Mouse (Mus musculus) Patski (cell line): ENCODE measurements at regions not wholly inside any gene's neighbourhood (a gene's known extent, or its start where the extent isn't known, plus 50 kb on each side); places are given as distances from the start of the nearest gene placed in this dataset.

Experiments
- ATAC-seq: fragments of 100-300 bp; one replicate; pipeline ENCODE4 v1.8.0; 2021
- CTCF ChIA-PET: fragments of 350-600 bp; sonication (Branson Sonifier 250); formaldehyde crosslinking; loops from one replicate; lab custom pipeline; 2022; ENCODE audit warnings: inconsistent platforms; lab: Charles Lee
- POLR2A ChIA-PET: fragments of 350-600 bp; sonication (Branson Sonifier 250); formaldehyde crosslinking; loops from one replicate; lab custom pipeline; 2022; ENCODE audit warnings: antibody characterized with exemption, inconsistent platforms; lab: Charles Lee
- DNase-seq: peaks from one replicate; pipeline ENCODE4 v3.0.0-alpha.2; 2011; ENCODE audit warnings: low read depth, low spot score
- H3K27me3 ChIP-seq: fragments of 371-371 bp; one replicate; pipeline ENCODE4 v1.5.1; 2021
- CTCF ChIP-seq: fragments of 100-300 bp; IDR thresholded peaks from one replicate; pipeline ENCODE4 v1.5.1; 2021
- in situ Hi-C: fragments of 300-500 bp; cut with MboI; formaldehyde crosslinking; loops from 3 replicates; pipeline ENCODE4 v1.11.1; 2018; ENCODE audit warnings: low pct_unique_long_range_greater_than_20kb, mixed read lengths

- in situ Hi-C loops = no loop called here
- POLR2A ChIA-PET = no interaction called here
Measured at GRCm38 (mm10) chr7:116679195-116679594, 175.0 kb downstream of the Nucb2 start.

GRCm38 (mm10) chr7:116680523-116680922 lies 176.4 kb downstream of the Nucb2 start:
- no peak for ATAC-seq
- POLR2A ChIA-PET = no interaction called here
- TF ChIP-seq CTCF = no peak
- no peak for DNase-seq
- H3K27me3 ChIP-seq = no peaks in the 10 kb centered on the region
- CTCF ChIA-PET = no interaction called here
- in situ Hi-C loops = no loop called here

More at GRCm38 (mm10) chr7:116679195-116679594, 175.0 kb downstream of the Nucb2 start:
- CTCF ChIA-PET = no interaction called here
- TF ChIP-seq CTCF = no peak
- no peak for DNase-seq
- no peak for ATAC-seq
- H3K27me3 ChIP-seq = no peaks in the 10 kb centered on the region

- no peaks in the 10 kb centered on the region for H3K27me3 ChIP-seq
- ChIA-PET POLR2A (no interaction called here), CTCF (no interaction called here)
- in situ Hi-C loops = no loop called here
- no peak for TF ChIP-seq CTCF
- DNase-seq (no peak), ATAC-seq (no peak)
Measured at GRCm38 (mm10) chr7:116681268-116681667, 177.1 kb downstream of the Nucb2 start.

DNA sequence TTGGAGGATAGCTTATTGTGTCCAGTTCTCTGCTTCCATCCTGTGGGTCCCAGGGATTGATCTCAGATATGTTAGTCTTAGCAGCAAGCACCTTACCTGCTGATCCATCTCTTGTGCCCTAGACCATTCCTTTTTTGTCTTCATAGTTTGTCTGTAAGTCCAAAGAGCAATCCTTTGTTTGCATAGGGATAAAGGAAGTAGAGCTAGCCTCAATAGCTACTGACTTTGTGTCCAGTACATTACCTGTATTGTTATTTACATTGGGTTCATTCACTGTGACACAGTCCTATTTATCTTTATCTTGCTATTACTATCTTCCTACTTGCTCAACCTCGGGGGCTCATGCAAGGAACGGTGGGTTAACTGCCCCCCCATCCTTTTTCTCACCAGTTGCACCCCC lies 196.2 kb downstream of the Nucb2 start:
- ChIA-PET POLR2A (no interaction called here), CTCF (interaction anchor here (0.6 kb wide), 1 partner anchor 15 kb away, joined by 3 read pairs; no protein-coding TSS in a partner anchor)
- TF ChIP-seq CTCF = no peak
- no peak for DNase-seq
- in situ Hi-C loops = no loop called here
- no peaks in the 10 kb centered on the region for H3K27me3 ChIP-seq
- no peak for ATAC-seq

DNA sequence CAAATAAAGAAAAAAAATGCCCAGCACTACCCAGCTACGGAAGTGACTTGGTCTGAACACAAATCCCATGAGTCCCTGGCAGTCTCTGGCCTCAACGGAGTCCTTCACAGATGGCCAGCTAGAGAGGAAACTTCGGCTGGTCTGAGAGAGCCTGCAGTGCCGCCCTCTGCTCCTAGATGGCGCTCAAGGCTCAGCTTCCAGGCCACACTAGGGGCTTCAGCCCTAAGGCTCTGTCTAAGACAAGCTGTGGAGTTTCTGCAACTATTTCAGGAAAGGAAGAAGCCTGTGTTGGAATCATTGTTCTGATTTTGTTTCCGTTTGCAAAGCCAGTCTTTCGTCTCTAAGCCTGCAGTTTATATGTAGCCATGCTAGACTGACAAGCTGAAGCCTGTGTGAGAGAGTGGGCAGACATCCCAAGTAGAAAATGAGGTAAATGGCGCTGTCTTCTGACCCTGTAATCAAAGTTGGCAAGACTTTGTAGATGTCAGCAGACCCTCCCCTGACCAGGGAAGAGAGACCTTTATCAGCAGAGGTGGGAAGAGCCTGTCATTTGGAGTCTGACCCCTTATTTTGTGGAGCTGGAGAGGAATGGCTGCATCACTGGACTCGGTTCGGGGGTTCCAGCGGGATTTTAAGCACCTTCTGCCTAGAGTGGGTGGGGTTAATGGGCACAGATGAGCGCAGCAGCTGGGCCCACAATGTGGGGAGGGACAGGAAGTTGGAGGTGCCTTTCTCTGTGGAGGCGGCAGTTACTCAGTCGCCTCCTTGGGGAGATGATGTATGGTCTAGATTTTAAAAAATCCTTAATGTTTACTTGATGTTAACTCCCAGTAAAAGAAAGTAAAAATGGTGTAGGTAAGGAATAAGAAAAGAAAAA lies 197.5 kb downstream of the Nucb2 start:
- ATAC-seq (no peak), DNase-seq (no peak)
- in situ Hi-C loops = no loop called here
- H3K27me3 ChIP-seq = no peaks in the 10 kb centered on the region
- TF ChIP-seq CTCF = peak; percentile 79
- POLR2A ChIA-PET = no interaction called here
- CTCF ChIA-PET = interaction anchor here (1.4 kb wide), 1 partner anchor 55 kb away, joined by 5 read pairs; no protein-coding TSS in a partner anchor

DNA sequence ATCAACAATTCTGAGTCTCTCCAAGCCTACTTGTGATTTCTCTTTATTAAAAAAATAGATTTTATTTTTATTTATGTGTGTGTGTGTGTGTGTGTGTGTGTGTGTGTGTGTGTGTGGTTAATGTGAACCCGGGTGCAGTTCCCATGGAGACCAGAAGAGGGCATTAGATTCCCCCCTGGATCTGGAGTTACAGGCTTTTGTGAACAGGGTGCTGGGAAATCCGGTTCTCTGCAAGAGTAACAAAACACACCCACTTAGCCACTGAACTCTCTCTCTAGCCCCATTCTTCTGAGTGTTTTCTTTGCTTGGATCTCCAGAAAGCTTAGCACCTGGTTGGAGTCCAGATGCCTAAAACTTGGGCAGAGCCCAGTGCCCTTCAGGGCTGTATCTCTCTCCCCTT lies 198.4 kb downstream of the Nucb2 start:
- DNase-seq (no peak), ATAC-seq (no peak)
- TF ChIP-seq CTCF = no peak
- in situ Hi-C loops = no loop called here
- ChIA-PET POLR2A (no interaction called here), CTCF (no interaction called here)
- H3K27me3 ChIP-seq = no peaks in the 10 kb centered on the region

DNA sequence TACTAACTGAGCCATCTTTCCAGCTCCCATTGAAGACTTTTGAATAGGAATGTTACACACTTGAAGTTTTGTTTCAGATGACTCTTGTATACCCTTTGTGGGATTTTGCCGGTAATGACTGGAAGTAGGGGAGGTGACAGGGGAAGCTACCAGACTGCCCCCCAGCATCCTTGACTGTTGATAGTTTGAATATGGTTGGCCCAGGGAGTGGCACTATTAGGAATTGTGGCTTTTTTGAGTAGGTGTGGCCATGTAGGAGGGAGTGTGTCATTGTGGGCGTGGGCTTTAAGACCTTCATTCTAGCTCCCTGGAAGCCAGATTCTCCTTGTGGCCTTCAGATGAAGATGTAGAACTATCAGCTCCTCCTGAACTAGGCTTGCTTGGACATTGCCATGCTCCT lies 207.4 kb downstream of the Nucb2 start:
- H3K27me3 ChIP-seq = no peaks in the 10 kb centered on the region
- ChIA-PET POLR2A (no interaction called here), CTCF (no interaction called here)
- DNase-seq (no peak), ATAC-seq (no peak)
- in situ Hi-C loops = no loop called here
- no peak for TF ChIP-seq CTCF

DNA sequence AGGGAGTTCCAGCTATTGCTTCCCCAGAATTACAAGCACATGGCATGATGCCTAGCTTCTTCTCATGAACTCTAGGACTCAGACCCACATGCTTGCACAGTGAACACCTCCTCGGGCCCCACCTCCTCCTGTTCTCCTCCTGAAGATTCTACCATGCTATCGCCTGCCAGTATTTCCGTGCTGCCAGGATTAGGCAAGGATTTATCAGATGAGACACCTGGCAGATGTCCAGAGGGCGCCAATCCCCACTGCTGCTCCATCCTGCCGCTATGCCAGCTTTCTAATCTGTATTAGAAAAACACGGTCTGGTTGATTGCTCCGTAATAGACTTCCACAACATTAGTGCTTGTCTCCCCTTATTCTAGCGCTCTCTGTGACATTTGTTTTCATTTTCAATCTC lies 209.0 kb downstream of the Nucb2 start:
- POLR2A ChIA-PET = no interaction called here
- CTCF ChIA-PET = no interaction called here

GRCm38 (mm10) chr7:116715234-116716046 lies 211.3 kb downstream of the Nucb2 start:
- ATAC-seq = no peak
- in situ Hi-C loops = no loop called here
- DNase-seq = no peak
- no peak for TF ChIP-seq CTCF
- no peaks in the 10 kb centered on the region for H3K27me3 ChIP-seq
- ChIA-PET POLR2A (no interaction called here), CTCF (interaction anchor here (0.6 kb wide), 1 partner anchor 15 kb away, joined by 3 read pairs; no protein-coding TSS in a partner anchor)

More for the DNA sequence above, 209.0 kb downstream of the Nucb2 start:
- in situ Hi-C loops = no loop called here
- TF ChIP-seq CTCF = no peak
- no peaks in the 10 kb centered on the region for H3K27me3 ChIP-seq
- DNase-seq (no peak), ATAC-seq (no peak)

GRCm38 (mm10) chr7:116728379-116728778 lies 224.2 kb downstream of the Nucb2 start:
- ATAC-seq (no peak), DNase-seq (no peak)
- TF ChIP-seq CTCF = no peak
- POLR2A ChIA-PET = no interaction called here
- no peaks in the 10 kb centered on the region for H3K27me3 ChIP-seq
- in situ Hi-C loops = no loop called here
- CTCF ChIA-PET = no interaction called here

GRCm38 (mm10) chr7:116729795-116730194 lies 225.6 kb downstream of the Nucb2 start:
- in situ Hi-C loops = no loop called here
- DNase-seq (no peak), ATAC-seq (no peak)
- no peaks in the 10 kb centered on the region for H3K27me3 ChIP-seq
- ChIA-PET CTCF (no interaction called here), POLR2A (no interaction called here)
- no peak for TF ChIP-seq CTCF
